Mouse (Mus musculus) spleen, adult 2 months (tissue): ENCODE results near the gene Mrgprf. TPM values are rescaled to one million over a fixed set of nuclear protein-coding genes. Genes with fewer than 3 reads are reported as not detected.

ENCODE experiments used
- DNase-seq, 2 experiments: peaks; one replicate each; pipeline versions ENCODE4 v3.0.0 to v3.0.0-alpha.2; 2012 to 2021; ENCODE audit warnings: low spot score in 2 of 2, low read depth in 1 of 2
- H3K27ac ChIP-seq: fragments of 200-500 bp; 2 replicates; pipeline ENCODE4 v1.5.1; 2012; ENCODE audit warnings: low read length, inconsistent platforms; ENCODE audit not compliant: insufficient read depth
- H3K27me3 ChIP-seq: fragments of 200-500 bp; 2 replicates; pipeline ENCODE4 v1.6.1; 2012; ENCODE audit warnings: mild to moderate bottlenecking, moderate library complexity, low read length, inconsistent platforms; ENCODE audit not compliant: control insufficient read depth, insufficient read depth
- H3K36me3 ChIP-seq: fragments of 200-500 bp; 2 replicates; pipeline ENCODE4 v1.6.1; 2012; ENCODE audit warnings: mild to moderate bottlenecking, low read length, inconsistent platforms; ENCODE audit not compliant: control insufficient read depth, insufficient read depth
- H3K4me1 ChIP-seq: fragments of 200-500 bp; 2 replicates; pipeline ENCODE4 v1.6.1; 2011; ENCODE audit warnings: inconsistent platforms; ENCODE audit not compliant: control insufficient read depth, insufficient read depth, insufficient read length
- H3K4me3 ChIP-seq: fragments of 200-500 bp; 2 replicates; pipeline ENCODE4 v1.5.1; 2011; ENCODE audit warnings: mild to moderate bottlenecking, inconsistent platforms; ENCODE audit not compliant: insufficient read depth, insufficient read length; ENCODE audit errors: extremely low read depth
- CTCF ChIP-seq: fragments of 200-500 bp; IDR thresholded peaks from 2 replicates; pipeline ENCODE4 v1.5.1; 2011; ENCODE audit warnings: mild to moderate bottlenecking, inconsistent platforms; ENCODE audit not compliant: insufficient read depth, insufficient read length, insufficient replicate concordance; ENCODE audit errors: extremely low read depth
- POLR2A ChIP-seq: fragments of 200-500 bp; IDR thresholded peaks from 2 replicates; pipeline ENCODE4 v1.6.1; 2011; ENCODE audit warnings: low read depth, low read length, inconsistent platforms
- WGBS: fragments of 180-500 bp; shearing (Covaris S2); methylation state at CpG from one replicate; pipeline ENCODE4 v1.1.7; 2018; 5-methylcytosine and 5-hydroxymethylcytosine counted together
- polyA plus RNA-seq: library from polyadenylated mRNA; depleted of rRNA; stranded (reverse); fragments of >200 nt; gene quantifications from 2 replicates; pipeline ENCODE4 v1.2.3, GENCODE M21; 2012

Gene Mrgprf
- polyA plus RNA-seq, 1 experiment, result 2.2 TPM

- H3K4me3 ChIP-seq, result no peak overlapping the region
- TF ChIP-seq CTCF (no peak), POLR2A (no peak)
- 51% methylated on average over 4 of the region's 4 CpGs for WGBS
- H3K4me1 ChIP-seq, result no peaks in the 10 kb centered on the region
- DNase-seq, result no peak
- no peak overlapping the region for H3K27ac ChIP-seq
- no peaks in the 10 kb centered on the region for H3K27me3 ChIP-seq
- H3K36me3 ChIP-seq, result no peaks in the 10 kb centered on the region
Observed at GRCm38 (mm10) chr7:145323607-145324006, 23.0 kb downstream of the Mrgprf start.

- Histone ChIP-seq H3K27ac (no peak overlapping the region), H3K4me1 (no peaks in the 10 kb centered on the region), H3K4me3 (no peak overlapping the region), H3K27me3 (no peaks in the 10 kb centered on the region), H3K36me3 (no peaks in the 10 kb centered on the region)
- TF ChIP-seq POLR2A (no peak), CTCF (no peak)
- no peak for DNase-seq
- 59% methylated on average over 2 of the region's 2 CpGs for WGBS
Observed at GRCm38 (mm10) chr7:145325697-145326096, 25.1 kb downstream of the Mrgprf start.

- Histone ChIP-seq H3K4me3 (no peak overlapping the region), H3K4me1 (no peaks in the 10 kb centered on the region), H3K27me3 (no peaks in the 10 kb centered on the region), H3K36me3 (no peaks in the 10 kb centered on the region), H3K27ac (no peak overlapping the region)
- 87% methylated on average over 2 of the region's 2 CpGs for WGBS
- no peak for TF ChIP-seq CTCF
- no peak for TF ChIP-seq POLR2A
- no peak for DNase-seq
Observed at GRCm38 (mm10) chr7:145329982-145330381, 29.4 kb downstream of the Mrgprf start.

DNA sequence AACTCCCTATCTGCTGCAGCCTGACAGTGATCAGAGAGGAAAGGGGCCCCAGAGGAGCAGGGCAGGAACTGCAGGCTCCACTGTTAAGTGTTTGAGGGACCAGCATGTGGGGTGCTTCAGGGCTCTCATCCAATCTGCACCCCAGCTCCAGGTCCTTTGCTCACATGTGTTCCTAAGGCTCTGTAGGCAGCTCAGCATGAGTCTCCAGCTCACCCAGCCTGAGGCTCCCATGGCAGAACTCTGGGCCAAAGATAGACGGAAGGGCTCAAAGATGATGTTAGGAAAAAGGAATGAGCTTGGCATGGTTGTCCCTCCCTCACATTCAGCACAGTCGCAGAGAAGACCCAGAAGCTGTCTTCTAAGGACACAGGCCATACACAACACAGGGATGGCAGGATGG lies 30.0 kb downstream of the Mrgprf start:
- WGBS, result 82% methylated on average over 2 of the region's 2 CpGs
- Histone ChIP-seq H3K27me3 (no peaks in the 10 kb centered on the region), H3K4me3 (no peak overlapping the region), H3K36me3 (no peaks in the 10 kb centered on the region), H3K4me1 (no peaks in the 10 kb centered on the region), H3K27ac (no peak overlapping the region)
- DNase-seq, result no peak
- TF ChIP-seq POLR2A, result no peak
- no peak for TF ChIP-seq CTCF

- no peak overlapping the region for H3K27ac ChIP-seq
- TF ChIP-seq POLR2A (no peak), CTCF (no peak)
- no peaks in the 10 kb centered on the region for H3K36me3 ChIP-seq
- no peaks in the 10 kb centered on the region for H3K27me3 ChIP-seq
- no peak for DNase-seq
- WGBS, result 85% methylated on average over 1 of the region's 1 CpGs
- H3K4me1 ChIP-seq, result no peaks in the 10 kb centered on the region
- no peak overlapping the region for H3K4me3 ChIP-seq
Observed at GRCm38 (mm10) chr7:145332376-145333041, 31.9 kb downstream of the Mrgprf start.

- H3K4me3 ChIP-seq, result no peak overlapping the region
- H3K36me3 ChIP-seq, result no peaks in the 10 kb centered on the region
- H3K27me3 ChIP-seq, result no peaks in the 10 kb centered on the region
- no peaks in the 10 kb centered on the region for H3K4me1 ChIP-seq
- DNase-seq, result no peak
- WGBS, result 88% methylated on average over 6 of the region's 6 CpGs
- no peak overlapping the region for H3K27ac ChIP-seq
- no peak for TF ChIP-seq POLR2A
Observed at GRCm38 (mm10) chr7:145333936-145334335, 33.3 kb downstream of the Mrgprf start.

GRCm38 (mm10) chr7:145334428-145335027 lies 33.9 kb downstream of the Mrgprf start:
- WGBS, result 74% methylated on average over 4 of the region's 4 CpGs
- Histone ChIP-seq H3K27ac (no peak overlapping the region), H3K4me3 (no peak overlapping the region), H3K27me3 (no peaks in the 10 kb centered on the region), H3K36me3 (no peaks in the 10 kb centered on the region), H3K4me1 (no peaks in the 10 kb centered on the region)
- TF ChIP-seq POLR2A (no peak), CTCF (no peak)
- no peak for DNase-seq
